Comparison of ENCODE assay signal across 9 mouse cellular contexts in genomic region chr5:103387540-103388026, GRCm38 (mm10). TPM values are rescaled to one million over a fixed set of nuclear protein-coding genes. Genes with fewer than 3 reads are reported as not detected.
DNase-seq lines count a peak whose midpoint lies in the region; ATAC-seq lines count a peak whose summit lies in the region.
"Had no signal": no experiment of that assay in that cellular context is flagged by ENCODE, and none has a peak within 500 bp of the region (broad histone marks: within the 10 kb centered on the region; RNA-seq: fewer than 3 reads in every experiment).

No protein-coding gene starts in this region.

- no peaks in the 10 kb centered on the region for H3K36me3 ChIP-seq in forebrain, embryonic 10.5 days (replicated peaks)
- no peaks in the 10 kb centered on the region for H3K36me3 ChIP-seq in forebrain, embryonic 11.5 days (ENCODE audit: control insufficient read depth, insufficient read depth, low read length)

- H3K9ac ChIP-seq in forebrain, embryonic 11.5 days (ENCODE audit: low read length) = no peak overlapping the region

- 0 out of 2 replicates have a peak overlapping the region, but pooled peaks have one; percentile 20 for H3K27ac ChIP-seq in forebrain, embryonic 10.5 days
- no peak overlapping the region for H3K27ac ChIP-seq in forebrain, embryonic 11.5 days (ENCODE audit: low read depth, low read length)

- ATAC-seq in forebrain, embryonic 11.5 days (replicated peaks; ENCODE audit: low FRiP score) = no peak

- H3K9me3 ChIP-seq in forebrain, embryonic 10.5 days = no peaks in the 10 kb centered on the region
- H3K9me3 ChIP-seq in forebrain, embryonic 11.5 days (ENCODE audit: control insufficient read depth, low read length) = no peaks in the 10 kb centered on the region

- 79% methylated on average over 8 of the region's 8 CpGs for WGBS in forebrain, embryonic 10.5 days
- WGBS in forebrain, embryonic 11.5 days = 70% methylated on average over 8 of the region's 8 CpGs

- H3K4me3 ChIP-seq in forebrain, embryonic 10.5 days = no peak overlapping the region
- H3K4me3 ChIP-seq in forebrain, embryonic 11.5 days (ENCODE audit: low read depth, low read length) = no peak overlapping the region
- H3K4me3 ChIP-seq: megakaryocyte, embryonic 14.5 days had no signal

- H3K27me3 ChIP-seq in forebrain, embryonic 10.5 days (ENCODE audit: poor library complexity, severe bottlenecking) = no peaks in the 10 kb centered on the region
- no peaks in the 10 kb centered on the region for H3K27me3 ChIP-seq in forebrain, embryonic 11.5 days (ENCODE audit: control insufficient read depth, insufficient read depth, low read length)

- DNase-seq in forebrain, embryonic 10.5 days (ENCODE audit: extremely low spot score, low spot score) = no peak
- no peak for DNase-seq in forebrain, embryonic 11.5 days (ENCODE audit: low spot score)
- peak; percentile 41 for DNase-seq in adrenal gland, postnatal 14 days
- DNase-seq in heart, adult 9 months (ENCODE audit: low spot score in 2 of 2) = peak; percentile 80 to 83
- DNase-seq in kidney, adult 18-20 months = peak; percentile 52
- DNase-seq in lung, postnatal 14 days = peak; percentile 70
- no peak for DNase-seq in left cerebral cortex, postnatal 36 days (ENCODE audit: low spot score in 2 of 2)
- DNase-seq in MN1 (ENCODE audit: low spot score) = no peak

- no peak overlapping the region for H3K4me2 ChIP-seq in forebrain, embryonic 11.5 days (ENCODE audit: low read depth, low read length, severe bottlenecking)

- intact Hi-C loops in left cerebral cortex, postnatal 36 days (cut with DNase I) = no loop called here

- peaks cover 12% of the 10 kb centered on the region for H3K4me1 ChIP-seq in forebrain, embryonic 10.5 days
- no peaks in the 10 kb centered on the region for H3K4me1 ChIP-seq in forebrain, embryonic 11.5 days (replicated peaks; ENCODE audit: control insufficient read depth, insufficient read depth, low read length)
- H3K4me1 ChIP-seq: megakaryocyte, embryonic 14.5 days had no signal

RNA-seq across cellular contexts. Expression of gene Ptpn13, which starts 37.4 kb away (rescaled TPM):
- 19.7 TPM in 2 replicates for polyA plus RNA-seq in forebrain, embryonic 10.5 days (2016; fragmentation: Nextera tagmentation; extraction: Ambion mirVana)
- polyA plus RNA-seq in forebrain, embryonic 11.5 days (2014; fragmentation: Nextera tagmentation; extraction: Ambion mirVana) = 17.4 and 20.3 TPM in 2 replicates
- total RNA-seq in adrenal gland, postnatal 14 days (2021) = 19.8 and 22.0 TPM in 2 replicates
- 10 to 100 TPM in 1 of 2 experiments, 1 to 10 TPM in 1; 8.3 to 11.6 TPM for total RNA-seq in left cerebral cortex, postnatal 36 days (2021)

Comparison
In these comparisons a context has a peak if more than half of its experiments do, and no peak if none do; other contexts are left out.
1. DNase-seq: peak in adrenal gland, postnatal 14 days (single experiment), heart, adult 9 months (2 of 2), kidney, adult 18-20 months (single experiment) and lung, postnatal 14 days (single experiment); none in forebrain, embryonic 10.5 days (single experiment), forebrain, embryonic 11.5 days (single experiment), left cerebral cortex, postnatal 36 days (0 of 2) and MN1 (single experiment).